30 mouse cellular contexts compared by ENCODE assay signal in genomic region chr2:51085155-51085554, GRCm38 (mm10).
DNase-seq lines count a peak whose midpoint lies in the region; ATAC-seq lines count a peak whose summit lies in the region.
"Had no signal": no experiment of that assay in that cellular context is flagged by ENCODE, and none has a peak within 500 bp of the region (broad histone marks: within the 10 kb centered on the region; RNA-seq: fewer than 3 reads in every experiment).

No protein-coding gene starts in this region.

- no peaks in the 10 kb centered on the region for H3K9me3 ChIP-seq in forebrain, embryonic 12.5 days
- H3K9me3 ChIP-seq in forebrain, embryonic 10.5 days: no peaks in the 10 kb centered on the region; the same call in 1 of the 2 replicates
- no peaks in the 10 kb centered on the region for H3K9me3 ChIP-seq in hindbrain, embryonic 12.5 days (replicated peaks)
- H3K9me3 ChIP-seq in hindbrain, embryonic 16.5 days (ENCODE audit: control insufficient read depth, low read length): no peaks in the 10 kb centered on the region
- no peaks in the 10 kb centered on the region for H3K9me3 ChIP-seq in midbrain, embryonic 14.5 days (ENCODE audit: control insufficient read depth, low read length)
- no peaks in the 10 kb centered on the region for H3K9me3 ChIP-seq in kidney, embryonic 15.5 days (replicated peaks)
- H3K9me3 ChIP-seq: hindbrain, embryonic 15.5 days; intestine, embryonic 15.5 days; limb, embryonic 10.5 days; limb, embryonic 15.5 days; liver, embryonic 13.5 days; stomach, embryonic 15.5 days had no signal

- H3K36me3 ChIP-seq in forebrain, embryonic 12.5 days (replicated peaks): no peaks in the 10 kb centered on the region
- no peaks in the 10 kb centered on the region for H3K36me3 ChIP-seq in forebrain, embryonic 10.5 days (replicated peaks)
- no peaks in the 10 kb centered on the region for H3K36me3 ChIP-seq in hindbrain, embryonic 12.5 days
- no peaks in the 10 kb centered on the region for H3K36me3 ChIP-seq in hindbrain, embryonic 16.5 days (ENCODE audit: control insufficient read depth, insufficient read depth, low read length)
- H3K36me3 ChIP-seq in midbrain, embryonic 14.5 days (ENCODE audit: control insufficient read depth, insufficient read depth, low read length): no peaks in the 10 kb centered on the region
- H3K36me3 ChIP-seq in kidney, embryonic 15.5 days: no peaks in the 10 kb centered on the region
- H3K36me3 ChIP-seq: G1E; hindbrain, embryonic 15.5 days; intestine, embryonic 15.5 days; limb, embryonic 10.5 days; limb, embryonic 15.5 days; liver, embryonic 13.5 days; stomach, embryonic 15.5 days had no signal

- H3K27me3 ChIP-seq in forebrain, embryonic 12.5 days: no peaks in the 10 kb centered on the region
- H3K27me3 ChIP-seq in forebrain, embryonic 10.5 days (ENCODE audit: poor library complexity, severe bottlenecking): peaks cover 5% of the 10 kb centered on the region; the same call in 1 of the 2 replicates
- H3K27me3 ChIP-seq in hindbrain, embryonic 12.5 days: no peaks in the 10 kb centered on the region
- H3K27me3 ChIP-seq in hindbrain, embryonic 16.5 days (replicated peaks; ENCODE audit: control insufficient read depth, insufficient read depth, low read length): no peaks in the 10 kb centered on the region
- H3K27me3 ChIP-seq in midbrain, embryonic 14.5 days (ENCODE audit: control insufficient read depth, insufficient read depth, low read length): no peaks in the 10 kb centered on the region
- H3K27me3 ChIP-seq in kidney, embryonic 15.5 days: no peaks in the 10 kb centered on the region
- H3K27me3 ChIP-seq: CH12.LX; hindbrain, embryonic 15.5 days; intestine, embryonic 15.5 days; limb, embryonic 15.5 days; liver, embryonic 13.5 days; Patski; stomach, embryonic 15.5 days had no signal

- DNase-seq in forebrain, embryonic 10.5 days (ENCODE audit: extremely low spot score, low spot score): no peak
- peak; percentile 40 for DNase-seq in R1 (ENCODE audit: low read depth, low spot score)
- no peak for DNase-seq in midbrain, embryonic 14.5 days
- DNase-seq: adrenal gland, postnatal 25 days; cerebellum, adult 2 months; cerebellum, postnatal 14 days; heart, postnatal 14 days; kidney, adult 2 months; kidney, postnatal 4 days; layer of hippocampus, postnatal 36 days; liver, embryonic 13.5 days; lung, adult 18-20 months; right cerebral cortex, postnatal 25 days had no signal

- peaks cover 70% of the 10 kb centered on the region for H3K4me1 ChIP-seq in forebrain, embryonic 12.5 days
- H3K4me1 ChIP-seq in forebrain, embryonic 10.5 days: peaks cover 59% of the 10 kb centered on the region
- peaks cover 52% of the 10 kb centered on the region for H3K4me1 ChIP-seq in hindbrain, embryonic 12.5 days
- H3K4me1 ChIP-seq in hindbrain, embryonic 16.5 days (ENCODE audit: control insufficient read depth, insufficient read depth, low read depth, low read length): peaks cover 16% of the 10 kb centered on the region
- H3K4me1 ChIP-seq in midbrain, embryonic 14.5 days (ENCODE audit: control insufficient read depth, insufficient read depth, low read length): peaks cover 70% of the 10 kb centered on the region
- peaks cover 8% of the 10 kb centered on the region for H3K4me1 ChIP-seq in kidney, embryonic 15.5 days
- H3K4me1 ChIP-seq: intestine, embryonic 15.5 days; limb, embryonic 15.5 days; liver, embryonic 13.5 days; stomach, embryonic 15.5 days had no signal

- no peak overlapping the region for H3K4me3 ChIP-seq in forebrain, embryonic 12.5 days (replicated peaks)
- no peak overlapping the region for H3K4me3 ChIP-seq in forebrain, embryonic 10.5 days
- H3K4me3 ChIP-seq in hindbrain, embryonic 12.5 days: no peak overlapping the region
- no peak overlapping the region for H3K4me3 ChIP-seq in hindbrain, embryonic 16.5 days (ENCODE audit: low read length)
- no peak overlapping the region for H3K4me3 ChIP-seq in midbrain, embryonic 14.5 days (replicated peaks; ENCODE audit: low read depth, low read length)
- no peak overlapping the region for H3K4me3 ChIP-seq in kidney, embryonic 15.5 days (replicated peaks)
- H3K4me3 ChIP-seq: erythroblast, embryonic 14.5 days; hindbrain, embryonic 15.5 days; intestine, embryonic 15.5 days; limb, embryonic 10.5 days; limb, embryonic 15.5 days; liver, embryonic 13.5 days; stomach, embryonic 15.5 days had no signal

- 0 out of 2 replicates have a peak overlapping the region, but pooled peaks have one; percentile 26 for H3K27ac ChIP-seq in forebrain, embryonic 12.5 days
- H3K27ac ChIP-seq in forebrain, embryonic 10.5 days: no peak overlapping the region
- peak overlapping the region; percentile 57; the same call in 1 of the 2 replicates for H3K27ac ChIP-seq in hindbrain, embryonic 12.5 days
- no peak overlapping the region for H3K27ac ChIP-seq in hindbrain, embryonic 16.5 days (ENCODE audit: low read depth, low read length)
- H3K27ac ChIP-seq in midbrain, embryonic 14.5 days (replicated peaks; ENCODE audit: low read depth, low read length): peak overlapping the region; percentile 56
- no peak overlapping the region for H3K27ac ChIP-seq in kidney, embryonic 15.5 days
- H3K27ac ChIP-seq: hindbrain, embryonic 15.5 days; intestine, embryonic 15.5 days; kidney, postnatal 0 days; limb, embryonic 10.5 days; limb, embryonic 15.5 days; liver, embryonic 13.5 days; macrophage; stomach, embryonic 15.5 days had no signal

- no peak for ATAC-seq in forebrain, embryonic 12.5 days (ENCODE audit: low FRiP score)
- ATAC-seq in hindbrain, embryonic 12.5 days (ENCODE audit: low FRiP score): no peak
- ATAC-seq in hindbrain, embryonic 16.5 days: no peak
- no peak for ATAC-seq in midbrain, embryonic 14.5 days (ENCODE audit: low FRiP score, low TSS enrichment)
- no peak for ATAC-seq in kidney, embryonic 15.5 days (replicated peaks; ENCODE audit: low FRiP score)
- ATAC-seq: forebrain, embryonic 14.5 days; intestine, embryonic 15.5 days; lung, postnatal 0 days; Patski had no signal

- no peak overlapping the region for H3K9ac ChIP-seq in forebrain, embryonic 12.5 days
- no peak overlapping the region for H3K9ac ChIP-seq in hindbrain, embryonic 12.5 days
- H3K9ac ChIP-seq in hindbrain, embryonic 16.5 days (ENCODE audit: low read depth, low read length): no peak overlapping the region
- no peak overlapping the region for H3K9ac ChIP-seq in midbrain, embryonic 14.5 days (replicated peaks; ENCODE audit: low read length)
- no peak overlapping the region for H3K9ac ChIP-seq in kidney, embryonic 15.5 days
- H3K9ac ChIP-seq: hindbrain, embryonic 15.5 days; intestine, embryonic 15.5 days; limb, embryonic 15.5 days; liver, embryonic 13.5 days; stomach, embryonic 15.5 days had no signal

- no peak overlapping the region for H3K4me2 ChIP-seq in forebrain, embryonic 12.5 days
- no peak overlapping the region for H3K4me2 ChIP-seq in hindbrain, embryonic 12.5 days (replicated peaks)
- H3K4me2 ChIP-seq in hindbrain, embryonic 16.5 days (ENCODE audit: low read length): no peak overlapping the region
- H3K4me2 ChIP-seq in midbrain, embryonic 14.5 days (ENCODE audit: low read length): no peak overlapping the region
- no peak overlapping the region for H3K4me2 ChIP-seq in kidney, embryonic 15.5 days
- H3K4me2 ChIP-seq: hindbrain, embryonic 15.5 days; intestine, embryonic 15.5 days; limb, embryonic 15.5 days; liver, embryonic 13.5 days; stomach, embryonic 15.5 days had no signal

- WGBS in forebrain, embryonic 12.5 days: 56% methylated on average over 11 of the region's 11 CpGs
- 86% methylated on average over 11 of the region's 11 CpGs for WGBS in forebrain, embryonic 10.5 days
- 49% methylated on average over 11 of the region's 11 CpGs for WGBS in hindbrain, embryonic 12.5 days
- 32% methylated on average over 11 of the region's 11 CpGs for WGBS in hindbrain, embryonic 16.5 days
- WGBS in midbrain, embryonic 14.5 days: 25% methylated on average over 11 of the region's 11 CpGs
- WGBS in kidney, embryonic 15.5 days: 93% methylated on average over 11 of the region's 11 CpGs

Comparison
In these comparisons a context has a peak if more than half of its experiments do, and no peak if none do; other contexts are left out.
1. H3K27ac ChIP-seq: peak in forebrain, embryonic 12.5 days (single experiment), hindbrain, embryonic 12.5 days (single experiment) and midbrain, embryonic 14.5 days (single experiment); none in forebrain, embryonic 10.5 days (single experiment), hindbrain, embryonic 16.5 days (single experiment) and kidney, embryonic 15.5 days (single experiment).